8 mouse cellular contexts compared by ENCODE assay signal in the genomic region with DNA sequence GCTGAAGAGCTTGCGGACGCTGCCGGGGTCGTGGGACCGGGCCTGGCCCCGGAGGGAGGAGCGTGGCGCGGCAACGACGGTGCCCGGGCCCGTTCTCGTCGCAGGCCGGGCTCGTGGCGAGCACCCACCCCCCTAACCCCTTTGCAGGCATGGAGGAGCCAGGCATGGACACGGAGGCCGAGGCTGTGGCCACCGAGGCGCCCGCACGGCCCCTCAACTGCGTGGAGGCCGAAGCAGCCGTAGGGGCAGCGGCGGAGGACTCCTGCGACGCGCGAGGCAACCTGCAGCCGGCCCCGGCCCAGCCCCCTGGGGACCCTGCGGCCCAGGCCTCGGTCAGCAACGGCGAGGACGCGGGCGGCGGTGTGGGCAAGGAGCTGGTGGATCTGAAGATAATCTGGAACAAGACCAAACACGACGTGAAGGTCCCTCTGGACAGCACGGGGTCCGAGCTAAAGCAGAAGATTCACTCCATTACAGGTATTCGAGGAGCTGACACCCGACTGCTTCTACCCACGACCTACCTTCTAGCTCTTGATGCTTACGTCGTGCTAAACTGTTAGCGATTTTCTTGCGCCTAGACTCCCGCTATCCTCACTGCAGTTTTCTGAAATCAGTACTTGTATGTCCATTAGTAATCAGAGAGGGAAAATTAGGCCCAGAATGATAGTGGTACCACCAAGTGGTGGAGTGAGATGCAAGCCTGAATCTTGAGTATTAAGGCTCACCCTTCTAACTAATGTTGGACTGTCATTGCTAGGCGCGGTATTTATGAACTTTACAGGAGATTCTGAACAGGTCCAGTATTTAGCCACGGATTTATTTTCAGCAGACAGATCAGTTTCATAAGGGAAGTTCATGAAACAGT. TPM values are rescaled to one million over a fixed set of nuclear protein-coding genes. Genes with fewer than 3 reads are reported as not detected.
DNase-seq lines count a peak whose midpoint lies in the region; ATAC-seq and TF ChIP-seq lines count a peak whose summit lies in the region.

No protein-coding gene starts in this region.

- H3K4me1 ChIP-seq in heart, embryonic 10.5 days = peaks cover 20% of the 10 kb centered on the region
- peaks cover 38% of the 10 kb centered on the region for H3K4me1 ChIP-seq in heart, embryonic 13.5 days
- H3K4me1 ChIP-seq in limb, embryonic 14.5 days (ENCODE audit: control insufficient read depth, insufficient read depth, low read length) = peaks cover 19% of the 10 kb centered on the region
- H3K4me1 ChIP-seq in neural tube, embryonic 14.5 days (ENCODE audit: control insufficient read depth, insufficient read depth, low read length) = peaks cover 22% of the 10 kb centered on the region

- H3K4me3 ChIP-seq in heart, embryonic 10.5 days = peak overlapping the region; percentile 99
- peak overlapping the region; percentile 81 for H3K4me3 ChIP-seq in heart, embryonic 13.5 days
- peak overlapping the region; percentile 99 for H3K4me3 ChIP-seq in limb, embryonic 14.5 days (replicated peaks; ENCODE audit: low read length)
- peak overlapping the region; percentile 100 for H3K4me3 ChIP-seq in neural tube, embryonic 14.5 days (ENCODE audit: low read depth, low read length)

- H3K27ac ChIP-seq in heart, embryonic 10.5 days = peak overlapping the region; percentile 98
- peak overlapping the region; percentile 97 for H3K27ac ChIP-seq in heart, embryonic 13.5 days (replicated peaks)
- peak overlapping the region; percentile 94 for H3K27ac ChIP-seq in limb, embryonic 14.5 days (replicated peaks; ENCODE audit: low read depth, low read length)
- H3K27ac ChIP-seq in neural tube, embryonic 14.5 days (ENCODE audit: low read depth, low read length) = peak overlapping the region; percentile 92

- ATAC-seq in heart, embryonic 13.5 days (ENCODE audit: extremely low read depth, insufficient number of reproducible peaks, low FRiP score, low TSS enrichment) = 0 out of 2 replicates have a peak, but pooled peaks have one; percentile 10
- peak; percentile 5; the same call in 1 of the 2 replicates for ATAC-seq in limb, embryonic 14.5 days (ENCODE audit: low FRiP score, low read depth)
- ATAC-seq in neural tube, embryonic 14.5 days (ENCODE audit: low read depth) = peak; percentile 58

- intact Hi-C loops in heart, postnatal 36 days (cut with DNase I) = loop anchor here (2.0 to 5.0 kb wide), 4 partner anchors 33 to 360 kb away; a partner anchor contains a TSS

- H3K9me3 ChIP-seq in heart, embryonic 10.5 days = no peaks in the 10 kb centered on the region
- no peaks in the 10 kb centered on the region for H3K9me3 ChIP-seq in heart, embryonic 13.5 days
- H3K9me3 ChIP-seq in limb, embryonic 14.5 days (ENCODE audit: control insufficient read depth, low read length) = no peaks in the 10 kb centered on the region
- H3K9me3 ChIP-seq in neural tube, embryonic 14.5 days (ENCODE audit: control insufficient read depth, low read length) = no peaks in the 10 kb centered on the region

- H3K4me2 ChIP-seq in heart, embryonic 13.5 days = peak overlapping the region; percentile 90
- H3K4me2 ChIP-seq in limb, embryonic 14.5 days (replicated peaks; ENCODE audit: low read depth, low read length, severe bottlenecking) = peak overlapping the region; percentile 67
- peak overlapping the region; percentile 76 for H3K4me2 ChIP-seq in neural tube, embryonic 14.5 days (ENCODE audit: low read depth, low read length)

- peak overlapping the region; percentile 94 for H3K9ac ChIP-seq in heart, embryonic 13.5 days
- peak overlapping the region; percentile 97 for H3K9ac ChIP-seq in limb, embryonic 14.5 days (ENCODE audit: low read depth, low read length, severe bottlenecking)
- peak overlapping the region; percentile 95 for H3K9ac ChIP-seq in neural tube, embryonic 14.5 days (replicated peaks; ENCODE audit: low read depth, low read length)

- TF ChIP-seq POLR2A in limb, embryonic 14.5 days (IDR thresholded peaks at IDR 0.05; ENCODE audit: borderline replicate concordance, extremely low read depth, insufficient read depth, insufficient read length) = no peak

- peak; percentile 78 for DNase-seq in heart, embryonic 10.5 days (ENCODE audit: low spot score)
- DNase-seq in heart, postnatal 36 days = no peak
- peak; percentile 62 for DNase-seq in A20 (ENCODE audit: low read depth, low spot score)
- DNase-seq in adipocyte (ENCODE audit: low spot score) = peak; percentile 50
- no peak for DNase-seq in limb, embryonic 14.5 days (ENCODE audit: low spot score)
- DNase-seq in thymus, postnatal 10 days (ENCODE audit: low spot score in 2 of 2) = no peak

- WGBS in heart, embryonic 10.5 days = 1% methylated on average over 58 of the region's 58 CpGs
- WGBS in heart, embryonic 13.5 days = 1% methylated on average over 58 of the region's 58 CpGs
- 1% methylated on average over 51 of the region's 58 CpGs for WGBS in limb, embryonic 14.5 days
- under 1% methylated on average over 57 of the region's 58 CpGs for WGBS in neural tube, embryonic 14.5 days

- H3K36me3 ChIP-seq in heart, embryonic 10.5 days = peaks cover 42% of the 10 kb centered on the region
- peaks cover 44% of the 10 kb centered on the region for H3K36me3 ChIP-seq in heart, embryonic 13.5 days
- peaks cover 31% of the 10 kb centered on the region for H3K36me3 ChIP-seq in limb, embryonic 14.5 days (ENCODE audit: control insufficient read depth, insufficient read depth, low read length)
- peaks cover 13% of the 10 kb centered on the region for H3K36me3 ChIP-seq in neural tube, embryonic 14.5 days (ENCODE audit: control insufficient read depth, insufficient read depth, low read length)

- H3K27me3 ChIP-seq in heart, embryonic 10.5 days (ENCODE audit: insufficient read depth, poor library complexity, severe bottlenecking) = no peaks in the 10 kb centered on the region
- H3K27me3 ChIP-seq in heart, embryonic 13.5 days (replicated peaks) = no peaks in the 10 kb centered on the region
- H3K27me3 ChIP-seq in limb, embryonic 14.5 days (ENCODE audit: control insufficient read depth, insufficient read depth, low read length) = no peaks in the 10 kb centered on the region
- no peaks in the 10 kb centered on the region for H3K27me3 ChIP-seq in neural tube, embryonic 14.5 days (ENCODE audit: control insufficient read depth, insufficient read depth, low read length)

RNA-seq across cellular contexts. Expression of a gene that starts 0.7 kb away (rescaled TPM):
- 21.5 and 29.1 TPM in 2 replicates for polyA plus RNA-seq in heart, embryonic 10.5 days (2016; fragmentation: Nextera tagmentation; extraction: Ambion mirVana)
- 10 to 100 TPM; 11.6 to 13.8 TPM for total RNA-seq in heart, postnatal 36 days (2021)
- 27.4 and 27.9 TPM in 2 replicates for polyA plus RNA-seq in heart, embryonic 13.5 days (2015; fragmentation: Nextera tagmentation; extraction: Ambion mirVana)
- polyA plus RNA-seq in limb, embryonic 14.5 days (2012; rRNA removed) = 12.7 and 14.6 TPM in 2 replicates
- polyA plus RNA-seq in limb, embryonic 14.5 days (2014; fragmentation: Nextera tagmentation; extraction: Ambion mirVana) = 16.4 and 16.8 TPM in 2 replicates
- polyA plus RNA-seq in neural tube, embryonic 14.5 days (2014; fragmentation: Nextera tagmentation; extraction: Ambion mirVana) = 10.7 and 11.2 TPM in 2 replicates

RNA-seq across cellular contexts. Expression of a gene that starts 0.8 kb away (rescaled TPM):
- polyA plus RNA-seq in heart, embryonic 10.5 days (2016; fragmentation: Nextera tagmentation; extraction: Ambion mirVana) = 60.3 and 81.0 TPM in 2 replicates
- 10 to 100 TPM; 34.7 to 36.0 TPM for total RNA-seq in heart, postnatal 36 days (2021)
- 46.3 and 46.9 TPM in 2 replicates for polyA plus RNA-seq in heart, embryonic 13.5 days (2015; fragmentation: Nextera tagmentation; extraction: Ambion mirVana)
- 75.7 and 86.8 TPM in 2 replicates for polyA plus RNA-seq in limb, embryonic 14.5 days (2012; rRNA removed)
- polyA plus RNA-seq in limb, embryonic 14.5 days (2014; fragmentation: Nextera tagmentation; extraction: Ambion mirVana) = 96.4 TPM in 2 replicates
- polyA plus RNA-seq in neural tube, embryonic 14.5 days (2014; fragmentation: Nextera tagmentation; extraction: Ambion mirVana) = 98.4 and 102 TPM in 2 replicates

RNA-seq across cellular contexts. Expression of a gene that starts 33.9 kb away (rescaled TPM):
- polyA plus RNA-seq in heart, embryonic 10.5 days (2016; fragmentation: Nextera tagmentation; extraction: Ambion mirVana) = 1,058 and 1,342 TPM in 2 replicates
- 1,000 to 10,000 TPM; 1,629 to 1,738 TPM for total RNA-seq in heart, postnatal 36 days (2021)
- 1,343 and 1,477 TPM in 2 replicates for polyA plus RNA-seq in heart, embryonic 13.5 days (2015; fragmentation: Nextera tagmentation; extraction: Ambion mirVana)
- 127 and 148 TPM in 2 replicates for polyA plus RNA-seq in limb, embryonic 14.5 days (2012; rRNA removed)
- 554 and 558 TPM in 2 replicates for polyA plus RNA-seq in limb, embryonic 14.5 days (2014; fragmentation: Nextera tagmentation; extraction: Ambion mirVana)
- polyA plus RNA-seq in neural tube, embryonic 14.5 days (2014; fragmentation: Nextera tagmentation; extraction: Ambion mirVana) = 725 and 732 TPM in 2 replicates

RNA-seq across cellular contexts. Expression of a gene that starts 46.7 kb away (rescaled TPM):
- polyA plus RNA-seq in heart, embryonic 10.5 days (2016; fragmentation: Nextera tagmentation; extraction: Ambion mirVana) = 93.6 and 114 TPM in 2 replicates
- 10 to 100 TPM; 26.8 to 30.9 TPM for total RNA-seq in heart, postnatal 36 days (2021)
- polyA plus RNA-seq in heart, embryonic 13.5 days (2015; fragmentation: Nextera tagmentation; extraction: Ambion mirVana) = 77.2 TPM in 2 replicates
- 122 and 184 TPM in 2 replicates for polyA plus RNA-seq in limb, embryonic 14.5 days (2012; rRNA removed)
- polyA plus RNA-seq in limb, embryonic 14.5 days (2014; fragmentation: Nextera tagmentation; extraction: Ambion mirVana) = 85.2 and 88.8 TPM in 2 replicates
- polyA plus RNA-seq in neural tube, embryonic 14.5 days (2014; fragmentation: Nextera tagmentation; extraction: Ambion mirVana) = 25.7 and 46.6 TPM in 2 replicates

Comparison
In these comparisons a context has a peak if more than half of its experiments do, and no peak if none do; other contexts are left out.
1. DNase-seq: peak in heart, embryonic 10.5 days (single experiment), A20 (single experiment) and adipocyte (single experiment); none in heart, postnatal 36 days (0 of 2), limb, embryonic 14.5 days (single experiment) and thymus, postnatal 10 days (0 of 2).
2. ATAC-seq: peak in every context shown above with its lines; median percentile 58 in neural tube, embryonic 14.5 days; 10 in heart, embryonic 13.5 days; 5 in limb, embryonic 14.5 days.
3. Peak in every context shown above with its lines, with median percentiles within 50 percentile points of each other: H3K27ac ChIP-seq, H3K4me3 ChIP-seq, H3K4me2 ChIP-seq and H3K9ac ChIP-seq.